Mouse (Mus musculus) CH12.LX (cell line): Measurements from ENCODE around the gene Ttc7. TPM values are rescaled to one million over a fixed set of nuclear protein-coding genes. Genes with fewer than 3 reads are reported as not detected.

Experiments
- DNase-seq: peaks from one replicate; pipeline ENCODE4 v3.0.0-alpha.2; 2013; ENCODE audit errors: extremely low read depth
- H3K27ac ChIP-seq: 2 replicates; pipeline ENCODE4 v1.5.1; 2012; ENCODE audit warnings: low read depth, mild to moderate bottlenecking, control low read depth, moderate library complexity; ENCODE audit not compliant: insufficient read depth
- H3K27me3 ChIP-seq: replicated peaks from 2 replicates; pipeline ENCODE3; 2012; ENCODE audit warnings: inconsistent platforms
- H3K36me3 ChIP-seq, 2 experiments: replicated peaks in 1 of 2; 2 replicates each; pipeline versions ENCODE3 to v1.6.1; 2012; ENCODE audit warnings: inconsistent platforms in 1 of 2, low read length in 1 of 2, mild to moderate bottlenecking in 1 of 2, mixed read lengths in 1 of 2, moderate library complexity in 1 of 2; ENCODE audit not compliant: control insufficient read depth in 1 of 2, insufficient read depth in 1 of 2
- H3K4me1 ChIP-seq, 2 experiments: 2 replicates each; pipeline ENCODE4 v1.6.1; 2012; ENCODE audit warnings: inconsistent platforms in 1 of 2, moderate library complexity in 1 of 2; ENCODE audit not compliant: insufficient read depth in 2 of 2, control insufficient read depth in 1 of 2
- H3K4me2 ChIP-seq: 2 replicates; pipeline ENCODE4 v1.6.1; 2012; ENCODE audit warnings: low read depth, mild to moderate bottlenecking, control low read depth; ENCODE audit not compliant: poor library complexity, insufficient read depth, severe bottlenecking
- H3K4me3 ChIP-seq, 3 experiments: fragments of 150-350 bp in 1 of 3; sonication (generic) in 1 of 3; replicated peaks in 1 of 3; 2 replicates each; pipeline versions ENCODE3 to v1.5.1; 2011 to 2012; ENCODE audit warnings: low read depth in 2 of 3, low read length in 2 of 3, mild to moderate bottlenecking in 2 of 3, moderate library complexity in 2 of 3, control low read depth in 1 of 3, improper control_type of control experiment in 1 of 3, inconsistent platforms in 1 of 3, mixed read lengths in 1 of 3; ENCODE audit not compliant: poor library complexity in 1 of 3
- H3K79me2 ChIP-seq: replicated peaks from 2 replicates; pipeline ENCODE4 v1.6.1; 2012; ENCODE audit warnings: mild to moderate bottlenecking, moderate library complexity; ENCODE audit not compliant: control insufficient read depth, poor library complexity, insufficient read depth, severe bottlenecking; ENCODE audit errors: extremely low read depth
- H3K9ac ChIP-seq: 2 replicates; pipeline ENCODE4 v1.6.1; 2012; ENCODE audit warnings: low read depth, mild to moderate bottlenecking, control low read depth, moderate library complexity; ENCODE audit not compliant: insufficient read depth
- H3K9me3 ChIP-seq: replicated peaks from 2 replicates; pipeline ENCODE3; 2012; ENCODE audit warnings: low read length, inconsistent platforms, mixed read lengths
- BHLHE40 ChIP-seq: IDR thresholded peaks from 2 replicates; pipeline ENCODE4 v1.6.1; 2011; ENCODE audit warnings: mild to moderate bottlenecking, low read depth, low read length, improper control_type of control experiment
- CHD1 ChIP-seq: IDR thresholded peaks from 2 replicates; pipeline ENCODE4 v1.6.1; 2012; ENCODE audit warnings: low read depth, low read length, improper control_type of control experiment, inconsistent platforms
- CTCF ChIP-seq, 2 experiments: IDR thresholded peaks in 1 of 2; conservative IDR thresholded peaks in 1 of 2; 2 replicates each; pipeline ENCODE4 v1.5.1; 2011 to 2012; ENCODE audit warnings: low read depth in 2 of 2, low read length in 2 of 2, improper control_type of control experiment in 1 of 2, inconsistent platforms in 1 of 2, mild to moderate bottlenecking in 1 of 2, moderate library complexity in 1 of 2
- E2F4 ChIP-seq: IDR thresholded peaks from 2 replicates; pipeline ENCODE4 v1.6.1; 2011; ENCODE audit warnings: low read depth, low read length, improper control_type of control experiment; ENCODE audit not compliant: insufficient replicate concordance
- ELF1 ChIP-seq: IDR thresholded peaks from 2 replicates; pipeline ENCODE4 v1.6.1; 2014; ENCODE audit warnings: low read depth, mild to moderate bottlenecking, inconsistent platforms, low read length, improper control_type of control experiment
- HCFC1 ChIP-seq: IDR thresholded peaks from 2 replicates; pipeline ENCODE4 v1.6.1; 2012; ENCODE audit warnings: low read depth, mild to moderate bottlenecking, inconsistent platforms, low read length, improper control_type of control experiment
- JUN ChIP-seq: IDR thresholded peaks from 2 replicates; pipeline ENCODE4 v1.6.1; 2011; ENCODE audit warnings: low read depth, mild to moderate bottlenecking, low read length, improper control_type of control experiment, moderate library complexity; ENCODE audit not compliant: insufficient read depth
- KAT2A ChIP-seq: IDR thresholded peaks from 2 replicates; pipeline ENCODE4 v1.6.1; 2012; ENCODE audit warnings: low read length, improper control_type of control experiment, inconsistent platforms; ENCODE audit not compliant: insufficient replicate concordance
- MAX ChIP-seq: IDR thresholded peaks from 2 replicates; pipeline ENCODE4 v1.6.1; 2011; ENCODE audit warnings: low read length, improper control_type of control experiment
- MEF2A ChIP-seq: IDR thresholded peaks from 2 replicates; pipeline ENCODE4 v1.6.1; 2014; ENCODE audit warnings: low read depth, mild to moderate bottlenecking, inconsistent platforms, low read length, improper control_type of control experiment, borderline replicate concordance
- MXI1 ChIP-seq: IDR thresholded peaks from 2 replicates; pipeline ENCODE4 v1.6.1; 2011; ENCODE audit warnings: mild to moderate bottlenecking, low read depth, low read length, improper control_type of control experiment
- NELFE ChIP-seq: IDR thresholded peaks from 2 replicates; pipeline ENCODE4 v1.6.1; 2011; ENCODE audit warnings: low read depth, low read length, improper control_type of control experiment
- PAX5 ChIP-seq: IDR thresholded peaks from 2 replicates; pipeline ENCODE4 v1.6.1; 2012; ENCODE audit warnings: low read length, inconsistent platforms, mixed read lengths
- POLR2A ChIP-seq: IDR thresholded peaks from 2 replicates; pipeline ENCODE4 v1.6.1; 2011; ENCODE audit warnings: low read depth, mild to moderate bottlenecking, improper control_type of control experiment, low read length
- SIN3A ChIP-seq: IDR thresholded peaks from 2 replicates; pipeline ENCODE4 v1.6.1; 2012; ENCODE audit warnings: low read length, improper control_type of control experiment, inconsistent platforms
- SMC3 ChIP-seq: IDR thresholded peaks from 2 replicates; pipeline ENCODE4 v1.6.1; 2011; ENCODE audit warnings: low read depth, low read length, improper control_type of control experiment
- TBP ChIP-seq: conservative IDR thresholded peaks from 2 replicates; pipeline ENCODE4 v1.6.1; 2011; ENCODE audit warnings: low read depth, low read length, improper control_type of control experiment
- ZMIZ1 ChIP-seq: IDR thresholded peaks from 2 replicates; pipeline ENCODE4 v1.6.1; 2012; ENCODE audit warnings: low read depth, mild to moderate bottlenecking, inconsistent platforms, low read length, improper control_type of control experiment
- dilution Hi-C: fragments of 300-500 bp; cut with MboI; formaldehyde crosslinking; loops from 2 replicates; pipeline ENCODE4 v1.14.3; 2020; ENCODE audit warnings: low sequenced_read_pairs; ENCODE audit not compliant: extremely low pct_unique_long_range_greater_than_20kb, extremely low pct_ligation_motif_present
- in situ Hi-C: fragments of 300-500 bp; cut with MboI; formaldehyde crosslinking; loops from 3 replicates; pipeline ENCODE4 v1.14.3; 2019; ENCODE audit warnings: low sequenced_read_pairs, low pct_ligation_motif_present, low pct_unique_long_range_greater_than_20kb, mixed read lengths
- polyA plus RNA-seq: library from polyadenylated mRNA; unstranded; fragments of >175 nt; gene quantifications from 2 replicates; pipeline ENCODE4 v1.2.1, GENCODE M21; 2012; ENCODE audit warnings: low read depth; ENCODE audit not compliant: insufficient read length
- total RNA-seq, 2 experiments: library from RNA; depleted of rRNA; stranded (reverse); fragments of 300-350 nt in 1 of 2; fragments of >200 nt in 1 of 2; gene quantifications; 2 replicates each; pipeline ENCODE4 v1.2.3; 2012 to 2014

Gene Ttc7
- total and polyA plus RNA-seq, 3 experiments, result 6.2 to 16.4 (median 12.8) TPM

DNA sequence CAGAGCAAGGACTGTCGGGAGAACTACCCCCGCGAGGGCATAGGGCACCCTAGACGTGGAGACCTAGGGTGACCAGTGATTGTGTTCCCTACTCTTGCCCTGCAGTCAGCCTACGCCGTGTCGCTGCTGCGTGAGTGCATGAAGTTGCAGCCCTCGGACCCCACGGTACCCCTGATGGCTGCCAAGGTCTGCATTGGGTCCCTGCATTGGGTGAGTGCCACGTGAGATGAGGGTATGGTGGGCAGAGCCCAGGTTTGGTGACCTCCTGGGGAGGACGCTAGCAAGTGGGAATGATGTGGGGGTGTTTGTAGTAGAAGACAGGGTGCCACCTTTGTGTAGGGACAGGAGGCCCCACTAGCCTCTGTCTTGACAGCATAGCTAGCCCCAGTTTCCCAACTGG is 51.5 kb downstream of the Ttc7 start:
- peaks cover 3% of the 10 kb centered on the region for H3K9me3 ChIP-seq
- dilution Hi-C loops, result no loop called here
- H3K27ac ChIP-seq, result no peak overlapping the region
- H3K9ac ChIP-seq, result no peak overlapping the region
- H3K4me1 ChIP-seq, result no peaks in the 10 kb centered on the region
- no peak overlapping the region for H3K4me3 ChIP-seq
- no peak overlapping the region for H3K4me2 ChIP-seq
- no peaks in the 10 kb centered on the region for H3K79me2 ChIP-seq
- in situ Hi-C loops, result no loop called here
- no peaks in the 10 kb centered on the region for H3K27me3 ChIP-seq
- TF ChIP-seq HCFC1 (no peak), SIN3A (no peak)
- no peak for DNase-seq
- H3K36me3 ChIP-seq, result peaks cover 0 to 72% of the 10 kb centered on the region in 2 experiments

- H3K4me2 ChIP-seq, result no peak overlapping the region
- H3K4me3 ChIP-seq, result no peak overlapping the region
- H3K4me1 ChIP-seq, result peaks cover 0 to 2% of the 10 kb centered on the region in 2 experiments; a peak in 1 of 4 replicates
- in situ Hi-C loops (no loop called here), dilution Hi-C loops (no loop called here)
- TF ChIP-seq CHD1 (no peak), POLR2A (no peak), CTCF (conservative IDR thresholded peaks at IDR 0.05 in 1 of 2, IDR thresholded peaks at IDR 0.05 in 1 of 2; ENCODE audit: low read depth in 2 of 2, low read length in 2 of 2) (no peak), E2F4 (no peak), MEF2A (no peak), ELF1 (no peak), PAX5 (no peak), TBP (no peak), ZMIZ1 (no peak), MAX (no peak), MXI1 (no peak), BHLHE40 (no peak)
- peaks cover 3% of the 10 kb centered on the region for H3K9me3 ChIP-seq
- no peak overlapping the region for H3K27ac ChIP-seq
- DNase-seq, result no peak
- H3K9ac ChIP-seq, result no peak overlapping the region
- no peaks in the 10 kb centered on the region for H3K27me3 ChIP-seq
- H3K79me2 ChIP-seq, result no peaks in the 10 kb centered on the region
- H3K36me3 ChIP-seq, result peaks cover 0 to 69% of the 10 kb centered on the region in 2 experiments
These were observed 52.5 kb downstream of the Ttc7 start for GRCm38 (mm10) chr17:87335152-87335551.

GRCm38 (mm10) chr17:87335727-87336126 is 53.0 kb downstream of the Ttc7 start:
- Histone ChIP-seq H3K9ac (no peak overlapping the region), H3K4me2 (no peak overlapping the region), H3K27ac (no peak overlapping the region), H3K4me1 (peaks cover 0 to 3% of the 10 kb centered on the region in 2 experiments; a peak in 1 of 4 replicates), H3K27me3 (no peaks in the 10 kb centered on the region), H3K4me3 (no peak overlapping the region), H3K9me3 (peaks cover 3% of the 10 kb centered on the region), H3K79me2 (no peaks in the 10 kb centered on the region), H3K36me3 (peaks cover 0 to 69% of the 10 kb centered on the region in 2 experiments)
- dilution Hi-C loops (no loop called here), in situ Hi-C loops (no loop called here)
- DNase-seq, result no peak
- TF ChIP-seq KAT2A (no peak), JUN (no peak), SMC3 (peak; percentile 21; the same call in 1 of the 2 replicates), NELFE (no peak)
